Mouse (Mus musculus) erythroblast, embryonic 14.5 days (primary cell): ENCODE measurements around the gene Nutf2-ps1. TPM values are rescaled to one million over a fixed set of nuclear protein-coding genes. Genes with fewer than 3 reads are reported as not detected.
"Not testable (repeated sequence)": the region's sequence is repeated elsewhere in the genome, so short reads cannot be mapped to it uniquely, and the experiment has no call there.

Source experiments
- H3K27me3 ChIP-seq: 2 replicates; pipeline ENCODE4 v1.6.1; 2012; ENCODE audit warnings: inconsistent platforms; ENCODE audit not compliant: control insufficient read depth
- H3K36me3 ChIP-seq: 2 replicates; pipeline ENCODE4 v1.6.1; 2012; ENCODE audit warnings: mild to moderate bottlenecking, inconsistent platforms; ENCODE audit not compliant: control insufficient read depth
- H3K4me1 ChIP-seq: 2 replicates; pipeline ENCODE4 v1.6.1; 2012; ENCODE audit warnings: inconsistent platforms; ENCODE audit not compliant: control insufficient read depth
- H3K4me3 ChIP-seq: replicated peaks from 2 replicates; pipeline ENCODE3; 2012; ENCODE audit warnings: moderate library complexity, mild to moderate bottlenecking, inconsistent platforms
- H3K9me3 ChIP-seq: 2 replicates; pipeline ENCODE4 v1.6.1; 2012; ENCODE audit warnings: low read length, inconsistent platforms, mixed read lengths; ENCODE audit not compliant: control insufficient read depth
- GATA1 ChIP-seq: IDR thresholded peaks from 2 replicates; pipeline ENCODE4 v1.6.1; 2012; ENCODE audit warnings: low read length, inconsistent platforms, mixed read lengths
- TAL1 ChIP-seq: IDR thresholded peaks from 3 replicates; pipeline ENCODE4 v1.6.1; 2012; ENCODE audit warnings: low read length, inconsistent platforms, mixed read lengths
- polyA plus RNA-seq: library from polyadenylated mRNA; stranded (reverse); fragments of >175 nt; gene quantifications from 2 replicates; pipeline ENCODE4 v1.2.3, GENCODE M21; 2012

The Nutf2-ps1 gene
- 9.7 and 12.5 TPM in 2 replicates for polyA plus RNA-seq

GRCm38 (mm10) chr19:53588968-53589367, at the start of gene Nutf2-ps1:
Nutf2-ps1 (minus strand) TSS chr19:53589068.
- H3K36me3 ChIP-seq, H3K4me1 ChIP-seq, H3K4me3 ChIP-seq, H3K27me3 ChIP-seq: not testable (repeated sequence)
- peaks cover 16% of the 10 kb centered on the region for H3K9me3 ChIP-seq

GRCm38 (mm10) chr19:53638041-53638440, 49.2 kb upstream of the Nutf2-ps1 start:
- no peaks in the 10 kb centered on the region for H3K9me3 ChIP-seq
- H3K36me3 ChIP-seq, result peaks cover 95% of the 10 kb centered on the region
- no peaks in the 10 kb centered on the region for H3K4me1 ChIP-seq
- TF ChIP-seq TAL1, result no peak
- no peaks in the 10 kb centered on the region for H3K27me3 ChIP-seq
- H3K4me3 ChIP-seq, result no peak overlapping the region

- H3K36me3 ChIP-seq, result peaks cover 99% of the 10 kb centered on the region
- H3K4me3 ChIP-seq, result no peak overlapping the region
- H3K27me3 ChIP-seq, result no peaks in the 10 kb centered on the region
- no peaks in the 10 kb centered on the region for H3K9me3 ChIP-seq
- H3K4me1 ChIP-seq, result no peaks in the 10 kb centered on the region
- TF ChIP-seq GATA1, result no peak
- TF ChIP-seq TAL1, result no peak
These were observed 32.8 kb upstream of the Nutf2-ps1 start for GRCm38 (mm10) chr19:53621681-53622080.

GRCm38 (mm10) chr19:53608921-53609320, 20.1 kb upstream of the Nutf2-ps1 start:
- H3K36me3 ChIP-seq, result peaks cover 92% of the 10 kb centered on the region
- H3K27me3 ChIP-seq, result no peaks in the 10 kb centered on the region
- H3K9me3 ChIP-seq, result no peaks in the 10 kb centered on the region
- no peak overlapping the region for H3K4me3 ChIP-seq
- peaks cover 28% of the 10 kb centered on the region for H3K4me1 ChIP-seq
- TF ChIP-seq GATA1, result no peak
- TF ChIP-seq TAL1, result no peak

GRCm38 (mm10) chr19:53601363-53601655, 12.4 kb upstream of the Nutf2-ps1 start:
- Histone ChIP-seq H3K4me1 (peaks cover 31% of the 10 kb centered on the region), H3K4me3 (peak overlapping the region; percentile 90), H3K36me3 (peaks cover 44% of the 10 kb centered on the region), H3K9me3 (no peaks in the 10 kb centered on the region), H3K27me3 (no peaks in the 10 kb centered on the region)
- no peak for TF ChIP-seq TAL1
- TF ChIP-seq GATA1, result no peak

GRCm38 (mm10) chr19:53600549-53601362, 11.9 kb upstream of the Nutf2-ps1 start:
- Histone ChIP-seq H3K27me3 (no peaks in the 10 kb centered on the region), H3K36me3 (peaks cover 39% of the 10 kb centered on the region), H3K4me3 (peak overlapping the region; percentile 90), H3K4me1 (peaks cover 30% of the 10 kb centered on the region), H3K9me3 (no peaks in the 10 kb centered on the region)
- TF ChIP-seq GATA1 (no peak), TAL1 (no peak)

- peaks cover 30% of the 10 kb centered on the region for H3K4me1 ChIP-seq
- H3K9me3 ChIP-seq, result no peaks in the 10 kb centered on the region
- 0 out of 2 replicates have a peak, but pooled peaks cover 2% of the 10 kb centered on the region for H3K27me3 ChIP-seq
- TF ChIP-seq TAL1, result no peak
- H3K4me3 ChIP-seq, result peak within 1 kb of the TSS; percentile 90
- H3K36me3 ChIP-seq, result peaks cover 31% of the 10 kb centered on the region
These were observed 11.1 kb upstream of the Nutf2-ps1 start, which contains the start of gene Smc3 for GRCm38 (mm10) chr19:53599757-53600539. Smc3 (plus strand) TSS chr19:53600398.

- TF ChIP-seq GATA1 (no peak), TAL1 (no peak)
- Histone ChIP-seq H3K27me3 (0 out of 2 replicates have a peak, but pooled peaks cover 2% of the 10 kb centered on the region), H3K36me3 (peaks cover 3% of the 10 kb centered on the region), H3K4me1 (peaks cover 12% of the 10 kb centered on the region), H3K4me3 (no peak overlapping the region), H3K9me3 (no peaks in the 10 kb centered on the region)
These were observed 8.0 kb upstream of the Nutf2-ps1 start for GRCm38 (mm10) chr19:53596723-53597474.

GRCm38 (mm10) chr19:53587686-53588085, 1.2 kb downstream of the Nutf2-ps1 start:
- H3K36me3 ChIP-seq, H3K4me3 ChIP-seq, H3K4me1 ChIP-seq, H3K27me3 ChIP-seq: not testable (repeated sequence)
- H3K9me3 ChIP-seq, result peaks cover 19% of the 10 kb centered on the region

- not testable (repeated sequence) for H3K4me1 ChIP-seq, H3K4me3 ChIP-seq, H3K36me3 ChIP-seq, H3K27me3 ChIP-seq
- peaks cover 16% of the 10 kb centered on the region for H3K9me3 ChIP-seq
These were observed 8.6 kb downstream of the Nutf2-ps1 start for GRCm38 (mm10) chr19:53580271-53580670.
